Mouse (Mus musculus): ENCODE results near the gene Irf2bpl. TPM values are rescaled to one million over a fixed set of nuclear protein-coding genes. Genes with fewer than 3 reads are reported as not detected.

Irf2bpl gene
- total RNA-seq, 2 experiments from 2014 or later = 18.6 to 23.7 TPM

DNA sequence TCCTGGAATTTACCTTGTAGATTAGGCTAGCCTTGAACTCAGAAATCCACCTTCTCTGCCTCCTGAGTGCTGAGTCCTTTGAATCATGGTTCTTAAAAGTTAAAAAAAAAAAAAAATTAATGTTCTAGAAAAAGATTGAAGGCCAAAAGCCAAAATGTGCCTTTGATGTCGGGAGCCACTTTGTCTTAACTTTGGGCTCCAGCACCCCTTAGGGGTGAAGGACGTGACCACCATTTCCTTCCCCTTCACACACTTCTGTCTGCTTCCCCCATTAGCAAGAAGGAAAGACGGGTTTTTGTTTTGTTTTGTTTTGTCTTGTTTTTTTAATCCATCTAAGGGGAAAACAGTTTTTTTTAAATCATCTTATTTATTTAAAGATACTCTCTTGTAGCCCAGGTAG, 48.7 kb downstream of the Irf2bpl start:
- no peak for DNase-seq
- intact Hi-C loops (cut with DNase I) = no loop called here

GRCm38 (mm10) chr12:86834416-86834772, 50.2 kb downstream of the Irf2bpl start:
- intact Hi-C loops (cut with DNase I) = loop anchor here (5.0 kb wide), 1 partner anchor 48 kb away; the partner anchor contains the start of gene Irf2bpl
- no peak for DNase-seq

DNA sequence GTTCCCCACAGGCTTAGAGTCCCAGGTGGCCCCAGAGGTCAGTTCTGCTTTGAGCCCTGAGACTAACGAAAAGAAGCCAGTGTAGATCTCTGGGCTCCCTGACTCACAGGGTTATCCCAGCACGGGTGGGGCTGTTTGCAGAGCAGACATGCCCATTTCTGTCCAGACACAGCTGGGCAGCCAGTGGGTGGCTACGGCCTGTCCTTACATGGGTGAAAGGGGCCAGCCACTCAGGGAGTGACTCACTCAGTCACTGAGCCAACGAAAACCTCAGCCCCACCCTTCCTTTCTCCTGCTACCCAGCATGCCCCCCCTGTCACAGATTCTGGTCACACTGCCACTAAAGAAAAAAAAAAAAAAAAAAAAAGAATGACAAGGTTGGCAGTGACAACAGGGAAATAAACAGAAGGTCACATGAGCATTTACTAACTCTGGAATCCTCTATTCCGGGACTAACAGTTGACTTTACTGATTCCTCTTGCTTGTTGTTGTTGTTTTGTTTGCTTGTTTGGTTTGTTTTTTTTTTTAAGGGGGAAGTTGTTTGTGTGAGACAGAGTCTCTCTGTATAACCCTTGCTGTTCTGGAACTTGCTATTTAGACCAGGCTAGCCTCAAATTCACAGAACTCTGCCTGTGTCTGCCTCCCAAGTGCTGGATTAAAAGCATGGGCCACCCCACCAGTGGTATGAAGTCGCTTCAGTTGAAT, 50.7 kb downstream of the Irf2bpl start:
- peak; percentile 71 to 84 for DNase-seq
- intact Hi-C loops (cut with DNase I) = loop anchor here (5.0 kb wide), 1 partner anchor 48 kb away; the partner anchor contains the start of gene Irf2bpl

- no peak for DNase-seq
- intact Hi-C loops (cut with DNase I) = loop anchor here (5.0 kb wide), 1 partner anchor 50 kb away; the partner anchor contains the start of gene Irf2bpl
Observed at GRCm38 (mm10) chr12:86832551-86833182, 51.9 kb downstream of the Irf2bpl start.

DNA sequence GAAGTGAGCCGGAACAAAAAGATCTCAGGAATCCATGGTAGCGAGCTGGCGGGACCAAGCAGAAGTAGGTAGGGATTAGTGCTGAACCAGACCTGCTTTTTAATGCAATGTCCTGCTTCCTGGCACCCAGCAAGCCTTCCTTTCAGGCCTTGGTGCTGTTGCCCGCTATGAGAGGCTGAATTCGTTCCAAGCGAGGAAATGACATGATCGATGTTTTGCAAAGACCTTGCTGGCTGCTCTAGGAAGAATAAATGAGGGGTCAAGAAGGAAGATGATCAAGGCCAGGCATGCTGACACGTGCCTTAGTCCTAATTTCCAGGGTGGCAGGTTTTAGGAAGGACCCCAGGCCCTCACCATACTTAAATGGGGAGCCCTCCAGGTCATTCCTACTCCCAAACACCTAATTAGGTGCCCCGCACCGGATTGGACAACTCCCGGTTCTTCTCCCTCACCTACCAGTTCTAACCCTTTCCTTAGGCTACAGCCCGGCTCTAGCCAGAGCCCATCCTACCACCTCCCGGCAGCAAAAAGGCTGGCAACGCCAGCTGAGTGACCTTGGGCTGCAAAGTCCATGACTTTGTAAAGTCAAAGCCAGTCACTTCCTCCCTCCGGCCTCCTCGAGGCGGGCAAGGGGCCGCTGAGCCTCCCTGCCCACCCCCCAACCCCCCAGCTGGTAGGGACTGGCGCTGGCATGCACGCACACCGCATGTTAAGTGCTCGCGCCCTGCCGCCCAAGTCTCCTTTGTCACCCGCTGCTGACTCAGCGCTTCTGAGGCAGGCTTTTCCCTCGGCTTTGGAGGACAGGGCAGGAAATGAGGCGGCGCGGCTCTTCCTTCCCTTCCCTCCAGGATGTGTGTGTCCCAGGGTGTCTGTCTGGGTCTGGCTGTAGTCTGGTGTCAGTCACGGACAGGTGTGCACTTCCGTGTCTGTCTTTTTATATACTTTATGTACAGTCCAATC, 52.7 kb downstream of the Irf2bpl start:
- peak; percentile 50 to 53 for DNase-seq
- intact Hi-C loops (cut with DNase I) = loop anchor here (5.0 kb wide), 1 partner anchor 50 kb away; the partner anchor contains the start of gene Irf2bpl

Other genes starting within 250 kb of the Irf2bpl start
- gene Vash1, start 206.1 kb downstream of the Irf2bpl start, total RNA-seq (2021) = 1 to 10 TPM; 7.3 to 8.6 TPM
- 1 to 10 TPM; 3.5 to 3.9 TPM for gene Angel1, start 158.3 kb downstream of the Irf2bpl start, total RNA-seq (2021)
- gene Lrrc74a, start 150.4 kb downstream of the Irf2bpl start, total RNA-seq (2021) = not detected
- 10 to 100 TPM; 26.3 to 30.3 TPM for gene Cipc, start 62.2 kb upstream of the Irf2bpl start, total RNA-seq (2021)
- not detected for gene Zdhhc22, start 105.6 kb upstream of the Irf2bpl start, total RNA-seq (2021)
- not detected for gene Tmem63c, start 136.5 kb upstream of the Irf2bpl start, total RNA-seq (2021)
- not detected for gene Ngb, start 217.7 kb upstream of the Irf2bpl start, total RNA-seq (2021)